17 mouse cellular contexts compared by ENCODE assay signal in genomic region chr14:23854946-23855345, GRCm38 (mm10).
DNase-seq lines count a peak whose midpoint lies in the region; ATAC-seq and TF ChIP-seq lines count a peak whose summit lies in the region.
"Had no signal": no experiment of that assay in that cellular context is flagged by ENCODE, and none has a peak within 500 bp of the region (broad histone marks: within the 10 kb centered on the region; RNA-seq: fewer than 3 reads in every experiment).

No protein-coding gene starts in this region.

- H3K9ac ChIP-seq in liver, adult 2 months (ENCODE audit: low read depth, low read length) = no peak overlapping the region
- H3K9ac ChIP-seq in liver, postnatal 0 days (replicated peaks) = no peak overlapping the region
- no peak overlapping the region for H3K9ac ChIP-seq in intestine, embryonic 15.5 days
- no peak overlapping the region for H3K9ac ChIP-seq in hindbrain, postnatal 0 days (replicated peaks; ENCODE audit: low read length)
- H3K9ac ChIP-seq: liver, embryonic 12.5 days; neural tube, embryonic 12.5 days had no signal

- TF ChIP-seq EP300 in liver, postnatal 0 days (IDR thresholded peaks at IDR 0.05; ENCODE audit: low read depth) = no peak

- no peaks in the 10 kb centered on the region for H3K79me2 ChIP-seq in liver, adult 2 months (ENCODE audit: control insufficient read depth, insufficient read depth, low read length)

- WGBS in liver, adult 2 months = 15% methylated on average over 2 of the region's 2 CpGs
- 71% methylated on average over 2 of the region's 2 CpGs for WGBS in liver, postnatal 0 days (ENCODE audit: insufficient replicate concordance)
- 79% methylated on average over 2 of the region's 2 CpGs for WGBS in intestine, embryonic 15.5 days
- 61% methylated on average over 2 of the region's 2 CpGs for WGBS in hindbrain, postnatal 0 days

- no peaks in the 10 kb centered on the region for H3K9me3 ChIP-seq in liver, postnatal 0 days (ENCODE audit: low read length)
- H3K9me3 ChIP-seq in intestine, embryonic 15.5 days = no peaks in the 10 kb centered on the region
- H3K9me3 ChIP-seq in hindbrain, postnatal 0 days (ENCODE audit: low read length) = no peaks in the 10 kb centered on the region
- H3K9me3 ChIP-seq: G1E; liver, embryonic 12.5 days; neural tube, embryonic 12.5 days had no signal

- H3K4me2 ChIP-seq in liver, postnatal 0 days (ENCODE audit: low read depth, low read length) = no peak overlapping the region
- no peak overlapping the region for H3K4me2 ChIP-seq in intestine, embryonic 15.5 days (replicated peaks)
- no peak overlapping the region for H3K4me2 ChIP-seq in hindbrain, postnatal 0 days (ENCODE audit: low read depth, low read length)
- H3K4me2 ChIP-seq: liver, embryonic 12.5 days; midbrain, embryonic 11.5 days; neural tube, embryonic 12.5 days had no signal

- no peaks in the 10 kb centered on the region for H3K36me3 ChIP-seq in liver, adult 2 months (ENCODE audit: control insufficient read depth, insufficient read depth, low read length)
- no peaks in the 10 kb centered on the region for H3K36me3 ChIP-seq in liver, postnatal 0 days (replicated peaks; ENCODE audit: insufficient read depth, low read length)
- H3K36me3 ChIP-seq in intestine, embryonic 15.5 days = no peaks in the 10 kb centered on the region
- H3K36me3 ChIP-seq in hindbrain, postnatal 0 days (ENCODE audit: insufficient read depth, low read length) = no peaks in the 10 kb centered on the region
- H3K36me3 ChIP-seq: G1E; liver, embryonic 12.5 days; neural tube, embryonic 12.5 days had no signal

- no peak overlapping the region for H3K4me3 ChIP-seq in liver, adult 2 months (ENCODE audit: insufficient read depth, low read depth, low read length)
- no peak overlapping the region for H3K4me3 ChIP-seq in liver, postnatal 0 days (ENCODE audit: low read depth, low read length)
- no peak overlapping the region for H3K4me3 ChIP-seq in intestine, embryonic 15.5 days (replicated peaks)
- no peak overlapping the region for H3K4me3 ChIP-seq in hindbrain, postnatal 0 days (ENCODE audit: low read length)
- H3K4me3 ChIP-seq: liver, embryonic 12.5 days; neural tube, embryonic 12.5 days had no signal

- no peak for ATAC-seq in liver, postnatal 0 days
- ATAC-seq in intestine, embryonic 15.5 days = no peak
- ATAC-seq in hindbrain, postnatal 0 days = no peak
- ATAC-seq: forebrain, embryonic 14.5 days; inflammation-experienced regulatory T-cells, adult 6 months; liver, embryonic 12.5 days had no signal

- no peaks in the 10 kb centered on the region for H3K27me3 ChIP-seq in liver, adult 2 months (ENCODE audit: control insufficient read depth, insufficient read depth, low read length)
- H3K27me3 ChIP-seq in liver, postnatal 0 days (ENCODE audit: insufficient read depth, low read length) = no peaks in the 10 kb centered on the region
- H3K27me3 ChIP-seq in intestine, embryonic 15.5 days (replicated peaks) = no peaks in the 10 kb centered on the region
- no peaks in the 10 kb centered on the region for H3K27me3 ChIP-seq in hindbrain, postnatal 0 days (ENCODE audit: insufficient read depth, low read length)
- H3K27me3 ChIP-seq: liver, embryonic 12.5 days; neural tube, embryonic 12.5 days had no signal

- TF ChIP-seq POLR2A in liver, adult 2 months (IDR thresholded peaks at IDR 0.05; ENCODE audit: extremely low read depth, insufficient read depth, low read length) = no peak

- TF ChIP-seq CTCF in liver, adult 2 months (IDR thresholded peaks at IDR 0.05; ENCODE audit: low read depth, low read length) = no peak
- no peak for TF ChIP-seq CTCF in liver, postnatal 0 days (IDR thresholded peaks at IDR 0.05; ENCODE audit: low read depth)
- TF ChIP-seq CTCF in hindbrain, postnatal 0 days (IDR thresholded peaks at IDR 0.05; ENCODE audit: low read depth) = no peak

- DNase-seq in adrenal gland, adult (ENCODE audit: inconsistent age in 2 of 2, low spot score in 1 of 2) = peak; percentile 39 to 87
- no peak for DNase-seq in adrenal gland, postnatal 25 days
- DNase-seq in liver, adult 2 months (ENCODE audit: extremely low read depth, low read depth, low spot score) = peak; percentile 33
- no peak for DNase-seq in liver, postnatal 0 days
- peak; percentile 13 for DNase-seq in kidney, postnatal 10 days
- DNase-seq in hindbrain, postnatal 0 days (ENCODE audit: low spot score) = no peak
- no peak for DNase-seq in MN1 (ENCODE audit: low spot score)
- DNase-seq: cerebellum, adult 8-10 months; layer of hippocampus, postnatal 36 days; right cerebral cortex, postnatal 14 days had no signal

- H3K4me1 ChIP-seq in liver, adult 2 months (ENCODE audit: control insufficient read depth, insufficient read depth, low read length) = no peaks in the 10 kb centered on the region
- no peaks in the 10 kb centered on the region for H3K4me1 ChIP-seq in liver, postnatal 0 days (ENCODE audit: insufficient read depth)
- no peaks in the 10 kb centered on the region for H3K4me1 ChIP-seq in intestine, embryonic 15.5 days (replicated peaks)
- no peaks in the 10 kb centered on the region for H3K4me1 ChIP-seq in hindbrain, postnatal 0 days (ENCODE audit: insufficient read depth, low read length)
- H3K4me1 ChIP-seq: liver, embryonic 12.5 days; neural tube, embryonic 12.5 days had no signal

- H3K27ac ChIP-seq in liver, adult 2 months (replicated peaks; ENCODE audit: insufficient read depth, low read depth, low read length) = no peak overlapping the region
- H3K27ac ChIP-seq in liver, postnatal 0 days (ENCODE audit: low read depth) = no peak overlapping the region
- no peak overlapping the region for H3K27ac ChIP-seq in intestine, embryonic 15.5 days
- no peak overlapping the region for H3K27ac ChIP-seq in hindbrain, postnatal 0 days
- H3K27ac ChIP-seq: liver, embryonic 12.5 days; neural tube, embryonic 12.5 days had no signal

Comparison
In these comparisons a context has a peak if more than half of its experiments do, and no peak if none do; other contexts are left out.
1. DNase-seq: peak in adrenal gland, adult (2 of 2), liver, adult 2 months (single experiment) and kidney, postnatal 10 days (single experiment); none in adrenal gland, postnatal 25 days (single experiment), liver, postnatal 0 days (single experiment), hindbrain, postnatal 0 days (single experiment) and MN1 (single experiment).